Mouse (Mus musculus): ENCODE data around the gene Fam229a.

- TF ChIP-seq CTCF (IDR thresholded peaks at IDR 0.05; ENCODE audit: low read depth) (no peak), EP300 (optimal IDR thresholded peaks at IDR 0.05) (no peak)
Measured at GRCm38 (mm10) chr4:129518519-129518918, 27.5 kb downstream of the Fam229a start.
